Mouse (Mus musculus) lung, adult 2 months (tissue): Measurements from ENCODE around the gene Sec24b. TPM values are rescaled to one million over a fixed set of nuclear protein-coding genes. Genes with fewer than 3 reads are reported as not detected.

Experiments used
- DNase-seq: peaks from one replicate; pipeline ENCODE4 v3.0.0; 2022
- H3K4me1 ChIP-seq: fragments of 200-500 bp; 2 replicates; pipeline ENCODE4 v1.6.1; 2011; ENCODE audit warnings: low read length; ENCODE audit not compliant: control insufficient read depth, insufficient read depth
- H3K4me3 ChIP-seq: fragments of 200-500 bp; replicated peaks from 2 replicates; pipeline ENCODE3; 2011; ENCODE audit warnings: low read depth, mild to moderate bottlenecking, control low read depth, low read length; ENCODE audit errors: extremely low read depth
- CTCF ChIP-seq: fragments of 200-500 bp; IDR thresholded peaks from 2 replicates; pipeline ENCODE4 v1.5.1; 2011; ENCODE audit warnings: mild to moderate bottlenecking, low read length, control low read depth; ENCODE audit not compliant: insufficient read depth
- POLR2A ChIP-seq: fragments of 200-500 bp; IDR thresholded peaks from 2 replicates; pipeline ENCODE4 v1.6.1; 2011; ENCODE audit warnings: low read depth, mild to moderate bottlenecking, control low read depth, low read length, borderline replicate concordance; ENCODE audit errors: extremely low read depth
- WGBS: fragments of 180-500 bp; shearing (Covaris S2); methylation state at CpG from one replicate; pipeline ENCODE4 v1.1.7; 2018; 5-methylcytosine and 5-hydroxymethylcytosine counted together
- polyA plus RNA-seq: library from polyadenylated mRNA; depleted of rRNA; stranded (reverse); fragments of >200 nt; gene quantifications from 2 replicates; pipeline ENCODE4 v1.2.3, GENCODE M21; 2012

Sec24b gene
- polyA plus RNA-seq, 1 experiment, result 72.6 TPM

- Histone ChIP-seq H3K4me3 (peak overlapping the region; percentile 58), H3K4me1 (peaks cover 11% of the 10 kb centered on the region)
- TF ChIP-seq POLR2A (no peak), CTCF (no peak)
- no peak for DNase-seq
- WGBS, result 34% methylated on average over 10 of the region's 10 CpGs
Measured at GRCm38 (mm10) chr3:129969031-129969430, 92.3 kb downstream of the Sec24b start.

GRCm38 (mm10) chr3:129967874-129968273 lies 93.5 kb downstream of the Sec24b start:
- Histone ChIP-seq H3K4me3 (no peak overlapping the region), H3K4me1 (peaks cover 11% of the 10 kb centered on the region)
- DNase-seq, result no peak
- whole genome bisulfite sequencing, result 78% methylated on average over 9 of the region's 9 CpGs
- TF ChIP-seq CTCF (no peak), POLR2A (no peak)

- WGBS, result 81% methylated on average over 8 of the region's 8 CpGs
- no peak for DNase-seq
- H3K4me1 ChIP-seq, result peaks cover 4% of the 10 kb centered on the region; the same call in 1 of the 2 replicates
- TF ChIP-seq CTCF, result no peak
- TF ChIP-seq POLR2A, result no peak
- no peak overlapping the region for H3K4me3 ChIP-seq
Measured at GRCm38 (mm10) chr3:129964681-129965080, 96.7 kb downstream of the Sec24b start.

GRCm38 (mm10) chr3:129962533-129962932 lies 98.8 kb downstream of the Sec24b start:
- Histone ChIP-seq H3K4me3 (no peak overlapping the region), H3K4me1 (no peaks in the 10 kb centered on the region)
- TF ChIP-seq POLR2A (no peak), CTCF (no peak)
- no peak for DNase-seq
- 76% methylated on average over 8 of the region's 8 CpGs for WGBS

GRCm38 (mm10) chr3:129953296-129953695 lies 108.1 kb downstream of the Sec24b start:
- 75% methylated on average over 4 of the region's 4 CpGs for WGBS
- H3K4me3 ChIP-seq, result no peak overlapping the region
- H3K4me1 ChIP-seq, result no peaks in the 10 kb centered on the region
- DNase-seq, result no peak
- TF ChIP-seq CTCF (no peak), POLR2A (no peak)

GRCm38 (mm10) chr3:129949158-129949773 lies 112.1 kb downstream of the Sec24b start:
- TF ChIP-seq CTCF (no peak), POLR2A (no peak)
- H3K4me1 ChIP-seq, result no peaks in the 10 kb centered on the region
- no peak overlapping the region for H3K4me3 ChIP-seq
- WGBS, result 79% methylated on average over 5 of the region's 5 CpGs
- DNase-seq, result no peak

- no peaks in the 10 kb centered on the region for H3K4me1 ChIP-seq
- DNase-seq, result no peak
- 57% methylated on average over 5 of the region's 5 CpGs for WGBS
Measured at GRCm38 (mm10) chr3:129948359-129948758, 113.0 kb downstream of the Sec24b start.

GRCm38 (mm10) chr3:129946217-129946914 lies 115.0 kb downstream of the Sec24b start:
- H3K4me1 ChIP-seq, result no peaks in the 10 kb centered on the region
- DNase-seq, result no peak
- H3K4me3 ChIP-seq, result no peak overlapping the region
- TF ChIP-seq CTCF (no peak), POLR2A (no peak)
- 53% methylated on average over 5 of the region's 5 CpGs for WGBS

More at GRCm38 (mm10) chr3:129948359-129948758, 113.0 kb downstream of the Sec24b start:
- TF ChIP-seq POLR2A, result no peak
- no peak for TF ChIP-seq CTCF
- no peak overlapping the region for H3K4me3 ChIP-seq

- DNase-seq, result no peak
- 32% methylated on average over 4 of the region's 4 CpGs for WGBS
- no peaks in the 10 kb centered on the region for H3K4me1 ChIP-seq
- no peak overlapping the region for H3K4me3 ChIP-seq
- TF ChIP-seq CTCF (no peak), POLR2A (no peak)
Measured at GRCm38 (mm10) chr3:129943813-129944212, 117.5 kb downstream of the Sec24b start.

GRCm38 (mm10) chr3:129941291-129941690 lies 120.1 kb downstream of the Sec24b start:
- TF ChIP-seq CTCF (no peak), POLR2A (no peak)
- no peak for DNase-seq
- WGBS, result 93% methylated on average over 1 of the region's 1 CpGs
- no peaks in the 10 kb centered on the region for H3K4me1 ChIP-seq
- H3K4me3 ChIP-seq, result no peak overlapping the region
